Mouse (Mus musculus): Measurements from ENCODE around the gene Zdhhc4. TPM values are rescaled to one million over a fixed set of nuclear protein-coding genes. Genes with fewer than 3 reads are reported as not detected.

Zdhhc4 gene
- total and polyA plus RNA-seq, 2 experiments from 2014 or later: 63.3 to 104 TPM

- H3K4me3 ChIP-seq (ENCODE audit: low read depth, low read length): no peak overlapping the region; the same call in 1 of the 2 replicates
- DNase-seq (ENCODE audit: low spot score) (no peak), ATAC-seq (ENCODE audit: insufficient read depth, low read depth) (no peak)
- no peaks in the 10 kb centered on the region for H3K9me3 ChIP-seq (replicated peaks; ENCODE audit: control insufficient read depth, low read length)
- no peak for TF ChIP-seq CTCF (IDR thresholded peaks at IDR 0.05; ENCODE audit: low read depth)
- no peak for TF ChIP-seq EP300 (IDR thresholded peaks at IDR 0.05; ENCODE audit: low read depth)
- H3K4me1 ChIP-seq (ENCODE audit: control insufficient read depth, insufficient read depth): no peaks in the 10 kb centered on the region
- H3K36me3 ChIP-seq (replicated peaks; ENCODE audit: control insufficient read depth, insufficient read depth, low read length): no peaks in the 10 kb centered on the region
- peaks cover 89% of the 10 kb centered on the region for H3K27me3 ChIP-seq (ENCODE audit: control insufficient read depth, insufficient read depth, low read length)
- WGBS: 24% methylated on average over 17 of the region's 17 CpGs
- no peak overlapping the region; the same call in 1 of the 2 replicates for H3K4me2 ChIP-seq (ENCODE audit: low read depth, low read length)
- H3K27ac ChIP-seq (ENCODE audit: low read depth): no peak overlapping the region
- no peak overlapping the region for H3K9ac ChIP-seq (replicated peaks; ENCODE audit: low read depth, low read length)
These were observed 41.5 kb upstream of the Zdhhc4 start for GRCm38 (mm10) chr5:143370416-143371145.

DNA sequence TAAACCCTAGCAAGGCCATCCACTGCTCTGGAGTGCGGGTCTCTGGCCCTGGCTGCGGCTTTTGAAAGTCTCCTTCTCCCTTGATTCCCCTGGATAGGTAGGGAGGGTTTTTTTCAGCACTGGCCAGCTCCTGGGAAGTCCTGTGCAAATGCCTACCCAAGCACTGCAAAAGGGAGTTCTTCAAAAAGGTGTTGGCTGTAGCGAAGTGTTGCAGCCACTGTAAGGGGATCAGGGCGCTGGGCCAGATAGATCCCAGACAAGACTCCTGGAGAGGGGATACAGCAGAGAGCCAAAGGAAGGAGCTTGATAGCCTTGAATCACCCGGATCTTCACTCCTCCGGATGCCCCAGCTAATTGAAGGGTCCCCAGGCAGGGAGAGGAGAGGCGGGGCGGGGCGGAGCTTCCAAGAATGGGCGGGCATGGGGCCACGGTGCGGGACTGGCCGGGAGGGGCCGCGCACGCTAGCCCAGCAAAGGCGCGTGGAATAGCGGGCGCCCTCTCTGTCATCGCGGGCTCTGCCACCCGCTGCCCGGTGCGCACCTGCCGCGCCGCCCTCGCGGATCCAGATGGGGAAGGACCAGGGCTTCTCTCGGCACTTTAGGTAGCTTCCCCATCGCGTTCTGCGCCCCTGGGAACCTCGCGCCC is 40.7 kb upstream of the Zdhhc4 start:
- Histone ChIP-seq H3K4me3 (ENCODE audit: low read depth, low read length) (peak overlapping the region; percentile 5; the same call in 1 of the 2 replicates), H3K4me2 (ENCODE audit: low read depth, low read length) (peak overlapping the region; percentile 26; the same call in 1 of the 2 replicates), H3K36me3 (replicated peaks; ENCODE audit: control insufficient read depth, insufficient read depth, low read length) (no peaks in the 10 kb centered on the region), H3K9me3 (replicated peaks; ENCODE audit: control insufficient read depth, low read length) (no peaks in the 10 kb centered on the region), H3K4me1 (ENCODE audit: control insufficient read depth, insufficient read depth) (no peaks in the 10 kb centered on the region), H3K9ac (replicated peaks; ENCODE audit: low read depth, low read length) (no peak overlapping the region), H3K27ac (ENCODE audit: low read depth) (no peak overlapping the region), H3K27me3 (ENCODE audit: control insufficient read depth, insufficient read depth, low read length) (peaks cover 89% of the 10 kb centered on the region)
- DNase-seq (ENCODE audit: low spot score): no peak
- WGBS: under 1% methylated on average over 34 of the region's 36 CpGs
- TF ChIP-seq CTCF (IDR thresholded peaks at IDR 0.05; ENCODE audit: low read depth): no peak
- no peak for TF ChIP-seq EP300 (IDR thresholded peaks at IDR 0.05; ENCODE audit: low read depth)
- ATAC-seq (ENCODE audit: insufficient read depth, low read depth): no peak

- TF ChIP-seq CTCF (IDR thresholded peaks at IDR 0.05; ENCODE audit: low read depth) (no peak), EP300 (IDR thresholded peaks at IDR 0.05; ENCODE audit: low read depth) (no peak)
- H3K36me3 ChIP-seq (replicated peaks; ENCODE audit: control insufficient read depth, insufficient read depth, low read length): no peaks in the 10 kb centered on the region
- no peaks in the 10 kb centered on the region for H3K9me3 ChIP-seq (replicated peaks; ENCODE audit: control insufficient read depth, low read length)
- WGBS: 71% methylated on average over 3 of the region's 3 CpGs
- H3K4me1 ChIP-seq (ENCODE audit: control insufficient read depth, insufficient read depth): no peaks in the 10 kb centered on the region
- H3K4me3 ChIP-seq (ENCODE audit: low read depth, low read length): no peak overlapping the region
- H3K27ac ChIP-seq (ENCODE audit: low read depth): no peak overlapping the region
- no peak for DNase-seq (ENCODE audit: low spot score)
- peaks cover 83% of the 10 kb centered on the region for H3K27me3 ChIP-seq (ENCODE audit: control insufficient read depth, insufficient read depth, low read length)
- no peak for ATAC-seq (ENCODE audit: insufficient read depth, low read depth)
- no peak overlapping the region for H3K4me2 ChIP-seq (ENCODE audit: low read depth, low read length)
- no peak overlapping the region for H3K9ac ChIP-seq (replicated peaks; ENCODE audit: low read depth, low read length)
These were observed 38.9 kb upstream of the Zdhhc4 start for GRCm38 (mm10) chr5:143367931-143368330.

- H3K27ac ChIP-seq (ENCODE audit: low read depth): no peak overlapping the region
- H3K36me3 ChIP-seq (replicated peaks; ENCODE audit: control insufficient read depth, insufficient read depth, low read length): no peaks in the 10 kb centered on the region
- ATAC-seq (ENCODE audit: insufficient read depth, low read depth) (peak; percentile 67), DNase-seq (ENCODE audit: low spot score) (peak; percentile 31)
- peak overlapping the region; percentile 38 for H3K9ac ChIP-seq (replicated peaks; ENCODE audit: low read depth, low read length)
- H3K27me3 ChIP-seq (ENCODE audit: control insufficient read depth, insufficient read depth, low read length): peaks cover 58% of the 10 kb centered on the region
- peak overlapping the region; percentile 47 for H3K4me3 ChIP-seq (ENCODE audit: low read depth, low read length)
- no peaks in the 10 kb centered on the region for H3K4me1 ChIP-seq (ENCODE audit: control insufficient read depth, insufficient read depth)
- H3K9me3 ChIP-seq (replicated peaks; ENCODE audit: control insufficient read depth, low read length): no peaks in the 10 kb centered on the region
- peak overlapping the region; percentile 82 for H3K4me2 ChIP-seq (ENCODE audit: low read depth, low read length)
- WGBS: 2% methylated on average over 43 of the region's 47 CpGs
- TF ChIP-seq CTCF (IDR thresholded peaks at IDR 0.05; ENCODE audit: low read depth) (no peak), EP300 (IDR thresholded peaks at IDR 0.05; ENCODE audit: low read depth) (no peak)
These were observed 34.9 kb upstream of the Zdhhc4 start for GRCm38 (mm10) chr5:143363678-143364615.

GRCm38 (mm10) chr5:143361428-143361827 is 32.4 kb upstream of the Zdhhc4 start:
- 57% methylated on average over 7 of the region's 7 CpGs for WGBS

More at GRCm38 (mm10) chr5:143361428-143361827, 32.4 kb upstream of the Zdhhc4 start:
- H3K9ac ChIP-seq (replicated peaks; ENCODE audit: low read depth, low read length): no peak overlapping the region
- DNase-seq (ENCODE audit: low spot score): no peak
- TF ChIP-seq CTCF (IDR thresholded peaks at IDR 0.05; ENCODE audit: low read depth): no peak
- TF ChIP-seq EP300 (IDR thresholded peaks at IDR 0.05; ENCODE audit: low read depth): no peak
- H3K27ac ChIP-seq (ENCODE audit: low read depth): no peak overlapping the region
- H3K27me3 ChIP-seq (ENCODE audit: control insufficient read depth, insufficient read depth, low read length): peaks cover 66% of the 10 kb centered on the region
- H3K9me3 ChIP-seq (replicated peaks; ENCODE audit: control insufficient read depth, low read length): no peaks in the 10 kb centered on the region
- H3K4me3 ChIP-seq (ENCODE audit: low read depth, low read length): no peak overlapping the region
- ATAC-seq (ENCODE audit: insufficient read depth, low read depth): no peak
- no peaks in the 10 kb centered on the region for H3K36me3 ChIP-seq (replicated peaks; ENCODE audit: control insufficient read depth, insufficient read depth, low read length)
- 0 out of 2 replicates have a peak, but pooled peaks cover 4% of the 10 kb centered on the region for H3K4me1 ChIP-seq (ENCODE audit: control insufficient read depth, insufficient read depth)
- no peak overlapping the region for H3K4me2 ChIP-seq (ENCODE audit: low read depth, low read length)
